Mouse (Mus musculus) bone marrow macrophage, adult 2 months (primary cell): Measurements from ENCODE around the gene Pcsk5. TPM values are rescaled to one million over a fixed set of nuclear protein-coding genes. Genes with fewer than 3 reads are reported as not detected.

Source experiments
- H3K27ac ChIP-seq: 2 replicates; pipeline ENCODE4 v1.5.1; 2012; ENCODE audit warnings: low read depth, low read length; ENCODE audit not compliant: insufficient read depth
- H3K4me1 ChIP-seq: 2 replicates; pipeline ENCODE4 v1.6.1; 2012; ENCODE audit warnings: low read length; ENCODE audit not compliant: control insufficient read depth, insufficient read depth
- H3K4me3 ChIP-seq: 2 replicates; pipeline ENCODE4 v1.5.1; 2012; ENCODE audit warnings: mild to moderate bottlenecking, low read length, moderate library complexity; ENCODE audit not compliant: insufficient read depth
- CTCF ChIP-seq: IDR thresholded peaks from 2 replicates; pipeline ENCODE4 v1.5.1; 2012; ENCODE audit warnings: low read depth, mild to moderate bottlenecking, low read length, moderate library complexity
- POLR2A ChIP-seq: IDR thresholded peaks from 2 replicates; pipeline ENCODE4 v1.6.1; 2012; ENCODE audit warnings: mild to moderate bottlenecking, low read depth, low read length, borderline replicate concordance
- polyA plus RNA-seq: library from polyadenylated mRNA; stranded (reverse); fragments of >200 nt; gene quantifications from 2 replicates; pipeline ENCODE4 v1.2.4, GENCODE M21; 2012; ENCODE audit not compliant: missing spikeins, insufficient read depth, insufficient read length

The Pcsk5 gene
- polyA plus RNA-seq, 1 experiment: not detected

DNA sequence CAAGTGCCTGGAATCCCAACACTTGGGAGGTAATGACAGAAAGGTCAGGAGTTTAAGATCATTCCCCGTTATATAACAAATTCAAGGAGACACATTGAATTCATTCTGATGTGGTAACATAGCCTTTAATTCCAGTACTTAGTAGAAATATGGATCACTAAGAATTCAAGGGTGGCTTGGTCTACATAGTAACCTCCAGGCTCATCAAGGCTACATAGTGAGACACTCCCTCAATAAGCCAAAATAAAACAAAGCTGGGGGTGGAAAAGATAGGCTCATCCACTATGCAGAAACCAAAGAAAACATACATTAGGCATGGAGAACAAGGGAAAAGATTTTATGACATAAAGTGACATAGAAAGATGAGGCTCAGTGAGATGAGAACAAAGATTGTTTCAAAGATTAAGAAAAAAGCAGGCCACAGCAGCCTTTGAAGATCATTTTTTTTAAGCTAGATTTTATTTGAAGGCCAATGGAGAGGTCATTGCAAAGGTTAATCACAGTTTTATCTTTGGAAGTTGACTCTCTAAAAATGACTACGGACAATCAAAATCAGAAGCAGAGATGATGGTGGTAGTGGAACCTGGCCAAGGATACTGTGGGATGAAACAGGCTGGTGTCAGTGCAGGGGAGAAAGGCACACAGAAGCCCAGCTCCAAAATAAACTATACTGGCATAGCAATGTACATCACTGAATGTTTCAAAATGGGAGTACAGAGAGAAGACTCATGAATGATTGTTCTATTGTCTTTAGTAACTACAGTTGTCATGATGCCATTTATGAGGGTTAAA is 52.8 kb downstream of the Pcsk5 start:
- TF ChIP-seq POLR2A (no peak), CTCF (no peak)
- H3K4me3 ChIP-seq: no peak overlapping the region
- H3K4me1 ChIP-seq: no peaks in the 10 kb centered on the region
- no peak overlapping the region for H3K27ac ChIP-seq

DNA sequence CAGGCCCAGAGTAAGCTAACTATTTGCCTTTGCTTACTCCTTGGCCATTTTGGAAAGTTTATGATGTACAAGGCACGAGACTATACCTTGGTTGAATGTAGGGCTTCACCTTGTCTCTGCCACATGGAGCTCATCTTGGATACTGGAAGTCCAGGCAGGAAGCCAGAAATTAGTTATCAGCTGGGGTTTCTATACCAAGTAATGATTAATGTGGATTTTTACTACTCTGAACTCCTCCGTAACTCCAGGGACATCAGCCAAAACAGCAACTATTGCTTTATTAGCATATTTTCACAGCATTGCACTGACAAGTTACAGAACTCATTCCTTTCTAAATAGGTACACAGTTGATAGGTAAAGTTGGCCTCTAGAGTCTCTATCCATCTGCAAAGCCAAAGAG is 54.2 kb downstream of the Pcsk5 start:
- H3K4me1 ChIP-seq: no peaks in the 10 kb centered on the region
- H3K27ac ChIP-seq: no peak overlapping the region
- no peak for TF ChIP-seq POLR2A
- no peak for TF ChIP-seq CTCF
- H3K4me3 ChIP-seq: no peak overlapping the region

GRCm38 (mm10) chr19:17781323-17781722 is 56.1 kb downstream of the Pcsk5 start:
- no peaks in the 10 kb centered on the region for H3K4me1 ChIP-seq
- H3K4me3 ChIP-seq: no peak overlapping the region
- TF ChIP-seq CTCF: no peak
- TF ChIP-seq POLR2A: no peak
- no peak overlapping the region for H3K27ac ChIP-seq

- no peak overlapping the region for H3K4me3 ChIP-seq
- H3K4me1 ChIP-seq: no peaks in the 10 kb centered on the region
- no peak overlapping the region for H3K27ac ChIP-seq
- TF ChIP-seq CTCF: no peak
- no peak for TF ChIP-seq POLR2A
Measured at GRCm38 (mm10) chr19:17775943-17776342, 61.5 kb downstream of the Pcsk5 start.

- TF ChIP-seq CTCF: no peak
- TF ChIP-seq POLR2A: no peak
- Histone ChIP-seq H3K4me1 (no peaks in the 10 kb centered on the region), H3K27ac (no peak overlapping the region), H3K4me3 (no peak overlapping the region)
Measured at GRCm38 (mm10) chr19:17775097-17775496, 62.3 kb downstream of the Pcsk5 start.

GRCm38 (mm10) chr19:17774061-17774460 is 63.4 kb downstream of the Pcsk5 start:
- Histone ChIP-seq H3K4me3 (no peak overlapping the region), H3K4me1 (no peaks in the 10 kb centered on the region), H3K27ac (no peak overlapping the region)
- no peak for TF ChIP-seq CTCF
- no peak for TF ChIP-seq POLR2A

GRCm38 (mm10) chr19:17769610-17770399 is 67.6 kb downstream of the Pcsk5 start:
- Histone ChIP-seq H3K4me3 (no peak overlapping the region), H3K4me1 (no peaks in the 10 kb centered on the region), H3K27ac (no peak overlapping the region)
- no peak for TF ChIP-seq POLR2A
- TF ChIP-seq CTCF: no peak

- no peak overlapping the region for H3K4me3 ChIP-seq
- H3K4me1 ChIP-seq: no peaks in the 10 kb centered on the region
- TF ChIP-seq CTCF (no peak), POLR2A (no peak)
- no peak overlapping the region for H3K27ac ChIP-seq
Measured at GRCm38 (mm10) chr19:17765001-17765400, 72.4 kb downstream of the Pcsk5 start.

GRCm38 (mm10) chr19:17762740-17763139 is 74.7 kb downstream of the Pcsk5 start:
- H3K4me1 ChIP-seq: no peaks in the 10 kb centered on the region
- no peak overlapping the region for H3K27ac ChIP-seq
- no peak overlapping the region for H3K4me3 ChIP-seq
- no peak for TF ChIP-seq CTCF
- no peak for TF ChIP-seq POLR2A

DNA sequence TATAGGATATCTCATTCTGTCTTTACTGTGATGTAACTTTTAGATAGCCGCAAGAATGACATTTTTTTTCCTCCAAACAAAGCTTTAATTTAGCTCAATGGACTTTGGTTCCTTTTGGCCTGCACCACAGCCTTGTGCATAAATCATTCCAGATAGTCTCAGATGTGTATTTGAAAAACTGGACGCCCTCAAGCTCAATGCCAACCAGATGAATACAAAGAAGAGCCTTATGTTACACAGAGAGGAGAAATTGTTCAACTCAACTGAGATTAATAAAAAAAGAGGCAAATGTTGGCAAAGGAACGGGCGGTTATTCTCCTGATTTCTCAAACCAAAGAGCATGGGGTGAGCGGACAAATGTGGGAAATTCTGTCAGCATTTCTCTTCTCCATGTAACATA is 75.8 kb downstream of the Pcsk5 start:
- Histone ChIP-seq H3K27ac (no peak overlapping the region), H3K4me3 (no peak overlapping the region), H3K4me1 (no peaks in the 10 kb centered on the region)
- TF ChIP-seq CTCF (no peak), POLR2A (no peak)

- Histone ChIP-seq H3K4me3 (no peak overlapping the region), H3K27ac (no peak overlapping the region), H3K4me1 (no peaks in the 10 kb centered on the region)
- no peak for TF ChIP-seq POLR2A
- no peak for TF ChIP-seq CTCF
Measured at GRCm38 (mm10) chr19:17752841-17753240, 84.6 kb downstream of the Pcsk5 start.
